Mouse (Mus musculus): Measurements from ENCODE around the gene Bicc1. TPM values are rescaled to one million over a fixed set of nuclear protein-coding genes. Genes with fewer than 3 reads are reported as not detected.
"Not testable (repeated sequence)": the region's sequence is repeated elsewhere in the genome, so short reads cannot be mapped to it uniquely, and the experiment has no call there.

Gene Bicc1
- total RNA-seq, 2 experiments from 2014 or later: 37.6 to 38.4 TPM

GRCm38 (mm10) chr10:70994135-70994497 lies 165.4 kb downstream of the Bicc1 start:
- no peak for DNase-seq

GRCm38 (mm10) chr10:70993497-70994134 lies 165.9 kb downstream of the Bicc1 start:
- no peak for DNase-seq

- no peak for DNase-seq
These were observed 172.1 kb downstream of the Bicc1 start for GRCm38 (mm10) chr10:70987396-70987795.

DNA sequence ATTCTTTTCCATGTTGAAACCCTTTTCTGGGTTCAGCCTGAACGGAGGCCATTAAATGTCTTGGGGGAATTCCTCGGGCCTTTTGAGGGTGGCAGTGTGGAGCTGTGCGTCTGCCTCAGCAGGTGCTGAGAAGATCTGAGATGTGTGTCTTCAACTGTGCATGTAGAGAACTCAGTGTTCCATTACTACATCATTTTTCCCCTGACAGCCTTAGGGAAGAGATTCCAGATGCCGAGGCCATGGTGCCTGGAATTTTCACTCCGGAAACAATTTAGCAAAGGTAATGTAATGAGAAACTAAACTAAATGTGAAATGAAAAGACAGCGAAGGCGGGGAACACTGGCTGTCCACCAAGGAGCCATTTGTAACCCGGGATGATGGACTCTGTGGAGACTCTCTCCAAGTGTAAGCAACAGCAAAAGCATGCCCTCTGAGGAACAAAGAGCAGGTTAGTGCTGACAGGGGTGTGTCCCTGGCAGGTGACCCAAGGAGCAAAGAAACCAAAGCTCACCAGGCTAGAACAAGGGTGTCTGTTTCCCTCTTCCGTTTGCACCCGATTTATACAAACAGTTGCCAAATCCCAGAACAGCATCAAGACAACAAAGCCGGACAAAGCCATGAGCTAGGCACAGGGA lies 176.3 kb downstream of the Bicc1 start:
- DNase-seq: no peak

GRCm38 (mm10) chr10:70982156-70982555 lies 177.3 kb downstream of the Bicc1 start:
- DNase-seq: no peak

DNA sequence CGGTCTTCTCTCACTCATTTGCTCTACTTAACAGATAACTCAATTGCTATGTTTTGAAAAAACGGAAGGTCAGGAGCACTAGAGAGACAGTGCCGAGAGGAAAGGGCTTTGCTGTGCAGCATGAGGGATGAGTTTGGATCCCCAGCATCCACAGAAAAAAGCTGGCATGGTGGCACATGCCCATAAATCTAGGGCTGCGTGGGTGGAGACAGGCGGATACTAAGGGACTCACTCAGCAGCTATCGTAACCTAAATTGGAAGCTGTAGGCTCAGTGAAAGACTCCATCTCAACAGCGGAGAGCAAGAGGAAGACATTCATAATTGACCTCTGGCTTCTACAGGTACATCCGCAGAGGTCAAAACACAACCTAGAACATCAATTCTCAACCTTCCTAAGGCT lies 179.8 kb downstream of the Bicc1 start:
- no peak for DNase-seq

DNA sequence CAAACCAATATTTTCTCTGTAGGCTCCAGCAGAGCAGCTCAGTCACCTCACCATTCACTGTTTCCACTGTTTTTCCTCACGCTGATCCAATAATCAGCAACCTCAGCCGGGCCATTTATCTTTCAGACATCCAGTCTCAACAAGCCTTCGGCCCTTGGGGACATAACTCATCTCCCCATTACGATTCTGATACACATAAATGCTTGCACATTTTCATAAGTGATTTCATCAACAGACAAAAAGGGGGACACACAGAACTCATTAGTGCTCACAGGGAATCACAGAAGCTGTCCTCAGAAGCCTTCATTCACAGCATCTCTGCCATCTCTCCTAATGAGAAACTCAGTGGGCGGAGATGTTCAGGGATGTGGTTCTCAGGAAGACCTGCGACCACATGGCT lies 182.4 kb downstream of the Bicc1 start:
- no peak for DNase-seq

DNA sequence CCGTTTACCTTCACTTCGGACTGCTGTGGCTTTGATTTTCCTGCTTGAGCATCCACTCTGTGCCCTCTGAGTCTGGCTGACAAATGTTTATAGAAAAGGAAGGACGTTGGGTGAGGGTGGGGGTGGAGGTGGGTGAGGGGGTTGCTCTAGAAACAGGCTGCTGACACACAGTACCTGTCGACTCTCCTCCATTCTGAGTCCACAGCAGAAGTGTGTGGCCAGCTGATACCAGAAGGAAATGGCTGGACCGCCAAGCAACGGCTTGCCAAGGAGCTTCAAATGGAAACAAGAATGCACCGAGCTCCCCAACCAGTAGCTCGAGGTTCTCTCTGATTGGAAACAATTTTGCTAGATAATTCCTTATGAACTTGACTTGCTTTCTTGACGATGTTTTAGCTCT lies 182.9 kb downstream of the Bicc1 start:
- no peak for DNase-seq

DNA sequence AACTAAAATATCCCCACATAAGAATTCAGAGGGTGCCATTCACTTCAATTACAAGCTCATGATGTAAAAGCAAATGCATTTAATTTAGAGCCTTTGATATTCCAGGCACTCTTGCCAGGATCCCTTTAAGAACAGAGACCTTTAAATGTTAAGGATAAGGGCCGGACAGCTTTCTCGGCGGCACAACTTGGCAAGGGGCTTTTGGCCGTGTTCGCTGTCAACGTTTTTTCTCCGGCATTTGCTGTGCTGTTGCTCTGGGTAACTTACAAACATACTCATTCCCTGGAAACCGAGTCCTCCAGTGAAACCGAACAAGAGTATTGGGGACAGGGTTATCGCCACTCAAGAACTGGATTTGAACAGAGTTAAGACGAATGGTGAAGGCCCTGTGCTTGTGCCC lies 188.3 kb downstream of the Bicc1 start:
- DNase-seq: no peak

DNA sequence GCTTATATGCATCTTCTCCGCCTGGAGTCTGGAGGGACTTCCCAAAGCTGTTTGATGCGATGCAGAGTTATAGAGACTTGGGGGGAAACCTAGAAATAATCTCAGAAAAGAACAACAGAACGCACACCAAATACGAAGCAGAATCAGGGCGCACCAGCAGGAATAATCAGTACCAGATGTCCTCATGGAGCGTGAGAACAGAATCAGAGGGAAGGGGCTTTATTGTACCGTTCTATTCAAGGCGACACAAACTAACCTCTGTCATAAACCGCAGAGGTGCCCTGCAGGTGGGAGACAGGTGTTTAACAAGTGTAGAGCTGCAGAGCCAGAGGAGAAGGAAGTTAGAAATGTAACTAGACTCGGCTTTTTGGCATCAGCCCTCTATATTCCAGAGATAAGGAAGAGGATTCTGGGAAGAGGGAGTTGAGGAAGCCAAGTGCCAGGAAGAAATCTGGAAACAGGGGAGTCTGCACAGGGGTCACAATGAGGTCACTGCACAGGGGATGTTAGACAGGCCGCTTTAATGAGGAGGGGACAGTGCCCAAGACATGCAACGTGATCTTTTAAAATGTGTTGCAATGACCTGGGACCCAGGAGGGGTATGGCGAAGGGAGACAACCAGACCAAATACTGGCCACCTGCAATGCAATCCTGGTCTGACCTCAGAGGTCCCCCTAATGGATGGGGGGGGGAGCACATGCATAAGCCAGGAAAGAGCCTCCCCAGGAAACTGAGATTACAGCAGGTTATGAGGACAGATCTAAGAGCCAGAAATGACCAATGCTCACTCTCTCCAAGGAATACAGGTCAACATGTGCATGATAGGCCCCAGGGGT lies 190.4 kb downstream of the Bicc1 start:
- peak; percentile 18 for DNase-seq

- peak; percentile 66 for DNase-seq
These were observed 192.7 kb downstream of the Bicc1 start for GRCm38 (mm10) chr10:70966642-70967345.

DNA sequence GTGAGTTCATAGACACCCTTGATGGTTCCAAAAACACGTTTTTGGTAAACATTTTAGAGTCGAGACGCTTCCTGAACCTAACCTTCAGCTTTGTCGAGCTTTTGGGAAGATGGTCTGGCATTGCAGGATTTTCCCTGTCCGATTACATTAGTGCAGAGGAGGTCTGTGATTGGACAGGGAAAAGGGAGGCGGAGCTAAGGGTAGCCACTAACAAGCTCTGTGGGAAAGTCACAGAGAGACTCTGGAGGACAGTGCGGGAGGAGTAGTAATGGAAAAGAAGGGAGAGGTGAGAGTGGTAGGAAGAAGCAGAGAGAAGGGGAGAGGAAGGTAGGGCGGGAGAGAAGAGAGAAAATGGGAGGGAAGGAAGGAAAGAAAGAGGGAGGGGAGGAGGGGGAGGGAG lies 194.8 kb downstream of the Bicc1 start:
- no peak for DNase-seq

- DNase-seq: peak; percentile 56
These were observed 195.8 kb downstream of the Bicc1 start for GRCm38 (mm10) chr10:70963599-70964193.

- DNase-seq: no peak
These were observed 197.9 kb downstream of the Bicc1 start for GRCm38 (mm10) chr10:70961641-70962040.

DNA sequence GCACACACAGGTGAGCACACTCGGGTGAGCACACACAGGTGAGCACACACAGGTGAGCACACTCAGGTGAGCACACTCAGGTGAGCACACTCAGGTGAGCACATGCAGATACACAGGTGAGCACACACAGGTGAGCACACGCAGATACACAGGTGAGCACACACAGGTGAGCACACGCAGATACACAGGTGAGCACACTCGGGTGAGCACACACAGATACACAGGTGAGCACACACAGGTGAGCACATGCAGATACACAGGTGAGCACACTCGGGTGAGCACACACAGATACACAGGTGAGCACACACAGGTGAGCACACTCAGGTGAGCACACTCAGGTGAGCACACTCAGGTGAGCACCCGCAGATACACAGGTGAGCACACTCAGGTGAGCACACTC lies 199.1 kb downstream of the Bicc1 start:
- DNase-seq: not testable (repeated sequence)

GRCm38 (mm10) chr10:70952770-70953147 lies 206.7 kb downstream of the Bicc1 start:
- DNase-seq: no peak

GRCm38 (mm10) chr10:70952056-70952769 lies 207.3 kb downstream of the Bicc1 start:
- DNase-seq: no peak

- no peak for DNase-seq
These were observed 209.4 kb downstream of the Bicc1 start for GRCm38 (mm10) chr10:70950105-70950424.

- DNase-seq: no peak
These were observed 210.0 kb downstream of the Bicc1 start for GRCm38 (mm10) chr10:70949254-70950104.

DNA sequence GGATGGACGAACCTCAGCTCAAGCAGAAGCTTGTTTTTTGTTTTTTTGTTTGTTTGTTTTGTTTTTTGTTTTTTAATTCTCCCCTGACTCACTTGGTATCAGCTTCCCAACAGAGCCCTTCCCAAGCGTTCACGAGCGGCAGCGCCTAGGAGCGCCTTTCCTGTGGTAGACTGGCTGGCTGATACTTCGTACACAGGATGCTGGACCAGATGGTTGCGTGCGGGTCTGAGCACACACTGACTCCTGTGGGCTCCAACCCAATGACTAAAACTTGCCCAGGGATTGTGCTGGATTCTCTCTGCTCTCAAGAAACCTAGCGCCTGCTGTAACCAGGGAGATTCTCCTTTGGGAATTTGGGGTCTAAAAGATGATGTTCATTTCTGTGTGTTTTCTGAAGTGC lies 211.2 kb downstream of the Bicc1 start:
- DNase-seq: no peak

GRCm38 (mm10) chr10:70946121-70946520 lies 213.4 kb downstream of the Bicc1 start:
- DNase-seq: not testable (repeated sequence)
